Mouse (Mus musculus) kidney, embryonic 16.5 days (tissue): ENCODE results near the gene Zfp663. TPM values are rescaled to one million over a fixed set of nuclear protein-coding genes. Genes with fewer than 3 reads are reported as not detected.

ENCODE experiments used
- ATAC-seq: fragments of 200-750 bp; cut with Nextera tagmentation; 2 replicates; pipeline ENCODE4 v1.8.0; 2017; ENCODE audit warnings: moderate TSS enrichment; ENCODE audit not compliant: low FRiP score, low TSS enrichment
- H3K27ac ChIP-seq: fragments of 300-500 bp; sonication (generic); 2 replicates; pipeline ENCODE4 v1.5.1; 2014; ENCODE audit warnings: low read length
- H3K27me3 ChIP-seq: fragments of 300-500 bp; sonication (generic); 2 replicates; pipeline ENCODE4 v1.6.1; 2014; ENCODE audit warnings: low read length, control low read depth, mixed read lengths; ENCODE audit not compliant: insufficient read depth
- H3K36me3 ChIP-seq: fragments of 300-500 bp; sonication (generic); 2 replicates; pipeline ENCODE4 v1.6.1; 2014; ENCODE audit warnings: low read length, control low read depth, mixed read lengths; ENCODE audit not compliant: insufficient read depth
- H3K4me1 ChIP-seq: fragments of 300-500 bp; sonication (generic); 2 replicates; pipeline ENCODE4 v1.6.1; 2014; ENCODE audit warnings: low read length, control low read depth, mixed read lengths; ENCODE audit not compliant: insufficient read depth
- H3K4me2 ChIP-seq: fragments of 300-500 bp; sonication (generic); replicated peaks from 2 replicates; pipeline ENCODE4 v1.6.1; 2014; ENCODE audit warnings: low read depth, low read length
- H3K4me3 ChIP-seq: fragments of 300-500 bp; sonication (generic); 2 replicates; pipeline ENCODE4 v1.5.1; 2014; ENCODE audit warnings: mild to moderate bottlenecking, low read length
- H3K9ac ChIP-seq: fragments of 300-500 bp; sonication (generic); replicated peaks from 2 replicates; pipeline ENCODE4 v1.6.1; 2014; ENCODE audit warnings: low read length
- H3K9me3 ChIP-seq: fragments of 300-500 bp; sonication (generic); 2 replicates; pipeline ENCODE4 v1.6.1; 2016; ENCODE audit warnings: low read length, control low read depth
- WGBS: fragments of 180-500 bp; shearing (Covaris S2); extraction: QIAGEN DNeasy Blood & Tissue Kit; methylation state at CpG from one replicate; pipeline ENCODE4 v1.1.7; 2014; 5-methylcytosine and 5-hydroxymethylcytosine counted together
- polyA plus RNA-seq: library from polyadenylated mRNA; unstranded; fragments of >200 nt; fragmentation: Nextera tagmentation; extraction: Ambion mirVana; gene quantifications from 2 replicates; pipeline ENCODE4 v1.2.1, GENCODE M21; 2015

Gene Zfp663
- polyA plus RNA-seq, 1 experiment from 2014 or later = 1.1 TPM

GRCm38 (mm10) chr2:165316204-165316603 is 52.3 kb downstream of the Zfp663 start:
- peaks cover 28% of the 10 kb centered on the region for H3K36me3 ChIP-seq

DNA sequence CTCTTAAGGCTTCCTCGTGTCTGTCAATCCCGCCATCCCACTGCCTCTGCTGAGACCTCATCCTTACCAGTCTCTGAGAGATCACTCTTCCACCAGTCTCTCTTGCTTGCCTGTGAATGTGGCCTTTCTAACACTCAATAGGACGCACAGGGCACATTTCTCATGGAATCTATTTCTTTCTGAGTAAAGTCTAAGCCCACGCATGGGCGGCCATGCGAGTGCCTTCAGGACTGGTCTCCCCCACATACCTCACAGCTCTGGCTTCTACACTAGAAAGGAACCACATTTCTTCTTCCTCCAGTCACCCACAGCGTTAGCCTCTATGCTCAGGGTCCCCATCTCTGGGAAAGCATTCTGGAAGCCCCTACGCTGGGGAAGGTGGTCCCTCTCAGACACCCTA is 54.3 kb downstream of the Zfp663 start:
- 47% methylated on average over 8 of the region's 8 CpGs for WGBS
- Histone ChIP-seq H3K27ac (peak overlapping the region; percentile 84), H3K4me1 (peaks cover 68% of the 10 kb centered on the region)

More at GRCm38 (mm10) chr2:165316204-165316603, 52.3 kb downstream of the Zfp663 start:
- Histone ChIP-seq H3K4me2 (no peak overlapping the region), H3K4me1 (peaks cover 72% of the 10 kb centered on the region), H3K27me3 (no peaks in the 10 kb centered on the region), H3K27ac (peak overlapping the region; percentile 76), H3K4me3 (no peak overlapping the region), H3K9me3 (no peaks in the 10 kb centered on the region), H3K9ac (peak overlapping the region; percentile 48; the same call in 1 of the 2 replicates)
- ATAC-seq = no peak
- 48% methylated on average over 10 of the region's 10 CpGs for WGBS

DNA sequence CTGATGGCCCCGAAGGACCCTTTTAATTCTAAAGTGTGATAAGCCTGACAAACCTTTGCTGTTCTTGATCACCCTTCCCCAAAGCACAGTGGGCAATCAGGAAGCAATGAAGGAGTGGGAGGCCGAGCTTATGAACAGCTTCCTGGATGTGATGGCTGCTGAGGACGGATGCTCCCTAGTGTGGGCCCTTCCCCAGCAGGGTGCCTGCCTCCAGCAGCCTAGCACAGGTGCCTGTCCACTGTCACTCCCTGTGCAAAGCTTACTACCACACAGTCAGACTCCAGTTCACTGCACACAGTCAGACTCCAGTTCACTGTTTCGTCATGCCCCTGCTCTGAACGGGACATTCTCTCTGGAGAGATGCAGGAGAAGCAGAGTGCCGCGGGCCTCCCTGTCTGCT is 56.1 kb downstream of the Zfp663 start:
- Histone ChIP-seq H3K27ac (no peak overlapping the region), H3K4me3 (no peak overlapping the region), H3K4me1 (peaks cover 56% of the 10 kb centered on the region), H3K36me3 (peaks cover 47% of the 10 kb centered on the region), H3K4me2 (no peak overlapping the region), H3K9ac (no peak overlapping the region), H3K27me3 (no peaks in the 10 kb centered on the region), H3K9me3 (no peaks in the 10 kb centered on the region)
- 54% methylated on average over 7 of the region's 7 CpGs for WGBS
- no peak for ATAC-seq

More for the DNA sequence above, 54.3 kb downstream of the Zfp663 start:
- peak; percentile 39; the same call in 1 of the 2 replicates for ATAC-seq
- Histone ChIP-seq H3K4me3 (no peak overlapping the region), H3K4me2 (no peak overlapping the region), H3K9ac (0 out of 2 replicates have a peak overlapping the region, but pooled peaks have one; percentile 35), H3K27me3 (no peaks in the 10 kb centered on the region), H3K9me3 (no peaks in the 10 kb centered on the region), H3K36me3 (peaks cover 41% of the 10 kb centered on the region)

- no peaks in the 10 kb centered on the region for H3K9me3 ChIP-seq
- H3K27me3 ChIP-seq = no peaks in the 10 kb centered on the region
- no peak for ATAC-seq
- no peak overlapping the region for H3K4me2 ChIP-seq
- H3K4me1 ChIP-seq = peaks cover 48% of the 10 kb centered on the region
- H3K9ac ChIP-seq = no peak overlapping the region
- WGBS = 70% methylated on average over 12 of the region's 12 CpGs
- H3K4me3 ChIP-seq = no peak overlapping the region
- no peak overlapping the region for H3K27ac ChIP-seq
- H3K36me3 ChIP-seq = peaks cover 47% of the 10 kb centered on the region
These were observed 57.0 kb downstream of the Zfp663 start for GRCm38 (mm10) chr2:165311577-165311976.

GRCm38 (mm10) chr2:165310818-165311425 is 57.6 kb downstream of the Zfp663 start:
- Histone ChIP-seq H3K36me3 (peaks cover 44% of the 10 kb centered on the region), H3K9ac (no peak overlapping the region), H3K4me1 (peaks cover 41% of the 10 kb centered on the region), H3K27me3 (no peaks in the 10 kb centered on the region), H3K4me2 (no peak overlapping the region), H3K4me3 (no peak overlapping the region), H3K9me3 (no peaks in the 10 kb centered on the region), H3K27ac (no peak overlapping the region)
- 57% methylated on average over 13 of the region's 13 CpGs for WGBS
- no peak for ATAC-seq

GRCm38 (mm10) chr2:165307801-165308200 is 60.7 kb downstream of the Zfp663 start:
- H3K27ac ChIP-seq = peak overlapping the region; percentile 46; the same call in 1 of the 2 replicates
- H3K9ac ChIP-seq = no peak overlapping the region
- H3K27me3 ChIP-seq = no peaks in the 10 kb centered on the region
- no peak overlapping the region for H3K4me3 ChIP-seq
- H3K4me2 ChIP-seq = no peak overlapping the region
- H3K4me1 ChIP-seq = peaks cover 25% of the 10 kb centered on the region
- peak; percentile 84 for ATAC-seq
- no peaks in the 10 kb centered on the region for H3K9me3 ChIP-seq
- 64% methylated on average over 6 of the region's 6 CpGs for WGBS
- H3K36me3 ChIP-seq = peaks cover 46% of the 10 kb centered on the region

DNA sequence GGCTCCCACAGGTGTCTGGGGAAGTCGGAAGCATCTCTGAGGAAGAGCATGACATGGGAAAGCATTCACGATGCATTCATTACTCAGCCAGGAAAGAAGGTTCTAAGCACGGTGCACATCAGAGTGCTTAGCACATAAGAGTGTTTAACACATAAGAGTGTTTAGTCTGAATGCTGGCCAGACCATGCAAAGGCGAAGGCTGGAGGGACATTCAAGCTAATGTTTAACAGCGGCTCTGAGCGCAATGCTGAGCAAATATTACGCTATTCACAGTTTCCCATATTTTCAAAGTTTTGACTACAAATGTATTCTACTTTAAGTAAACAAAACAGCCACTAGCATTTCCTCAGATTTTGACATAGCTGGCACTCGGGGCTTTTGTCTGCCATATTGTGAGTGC is 63.1 kb downstream of the Zfp663 start:
- Histone ChIP-seq H3K4me2 (no peak overlapping the region), H3K27ac (no peak overlapping the region), H3K4me1 (peaks cover 16% of the 10 kb centered on the region), H3K4me3 (no peak overlapping the region), H3K9ac (no peak overlapping the region), H3K36me3 (peaks cover 46% of the 10 kb centered on the region), H3K9me3 (no peaks in the 10 kb centered on the region), H3K27me3 (no peaks in the 10 kb centered on the region)
- no peak for ATAC-seq
- WGBS = 78% methylated on average over 8 of the region's 8 CpGs

DNA sequence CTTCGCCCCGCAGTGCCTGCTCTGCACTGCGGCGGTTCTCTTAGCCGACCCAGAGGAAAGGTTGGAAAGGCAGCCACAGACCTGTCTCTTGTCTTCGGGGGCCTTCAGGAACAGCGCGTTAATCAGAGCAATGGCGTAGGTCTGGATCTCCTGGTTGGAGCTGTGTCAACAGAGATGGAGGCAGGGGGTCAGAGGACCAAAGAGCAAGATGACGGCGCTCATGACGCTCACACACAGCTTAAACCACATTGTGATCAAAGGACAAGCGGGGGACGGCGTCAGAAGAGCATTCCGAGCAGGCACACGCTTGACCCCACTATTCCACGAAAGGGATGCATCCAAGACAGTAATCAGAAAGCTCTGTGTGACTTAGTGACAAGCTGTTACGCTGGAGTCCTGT is 63.7 kb downstream of the Zfp663 start:
- Histone ChIP-seq H3K9me3 (no peaks in the 10 kb centered on the region), H3K4me2 (no peak overlapping the region), H3K4me1 (peaks cover 10% of the 10 kb centered on the region), H3K27me3 (no peaks in the 10 kb centered on the region), H3K36me3 (peaks cover 40% of the 10 kb centered on the region), H3K4me3 (no peak overlapping the region), H3K9ac (no peak overlapping the region), H3K27ac (no peak overlapping the region)
- 81% methylated on average over 19 of the region's 19 CpGs for WGBS
- ATAC-seq = no peak

DNA sequence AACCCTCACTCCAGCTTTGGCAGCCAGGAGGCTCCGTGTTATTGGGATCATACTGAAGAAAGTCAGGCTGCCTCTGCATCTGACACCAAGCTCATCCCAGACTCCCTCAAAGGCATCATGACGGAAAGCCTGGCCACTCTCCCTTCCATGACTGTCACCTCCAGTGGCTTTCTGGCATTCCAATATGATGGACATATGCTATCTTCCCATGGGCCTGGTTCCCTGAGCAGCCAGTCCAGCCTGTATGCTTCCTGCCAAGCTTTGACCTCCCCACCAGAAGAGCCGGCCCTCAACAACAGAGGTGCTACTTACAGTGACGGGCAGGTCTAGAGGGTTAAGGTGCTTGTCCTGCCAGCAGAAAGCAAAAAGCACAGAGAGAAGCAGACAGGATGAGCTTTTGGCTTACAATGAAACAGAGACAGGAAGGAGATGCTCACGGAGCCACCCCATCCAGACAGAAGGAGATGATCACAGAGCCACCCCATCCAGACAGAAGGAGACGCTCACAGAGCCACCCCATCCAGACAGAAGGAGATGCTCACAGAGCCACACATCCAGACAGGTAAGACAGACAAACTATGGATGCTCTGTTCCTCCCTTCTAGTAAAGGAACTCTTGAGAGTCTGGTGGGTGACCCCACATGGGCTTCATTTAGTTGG is 65.0 kb downstream of the Zfp663 start:
- Histone ChIP-seq H3K9me3 (no peaks in the 10 kb centered on the region), H3K4me1 (peaks cover 3% of the 10 kb centered on the region; the same call in 1 of the 2 replicates), H3K4me2 (no peak overlapping the region), H3K27ac (no peak overlapping the region), H3K9ac (no peak overlapping the region), H3K4me3 (no peak overlapping the region), H3K36me3 (peaks cover 34% of the 10 kb centered on the region), H3K27me3 (no peaks in the 10 kb centered on the region)
- 95% methylated on average over 6 of the region's 6 CpGs for WGBS
- ATAC-seq = no peak

DNA sequence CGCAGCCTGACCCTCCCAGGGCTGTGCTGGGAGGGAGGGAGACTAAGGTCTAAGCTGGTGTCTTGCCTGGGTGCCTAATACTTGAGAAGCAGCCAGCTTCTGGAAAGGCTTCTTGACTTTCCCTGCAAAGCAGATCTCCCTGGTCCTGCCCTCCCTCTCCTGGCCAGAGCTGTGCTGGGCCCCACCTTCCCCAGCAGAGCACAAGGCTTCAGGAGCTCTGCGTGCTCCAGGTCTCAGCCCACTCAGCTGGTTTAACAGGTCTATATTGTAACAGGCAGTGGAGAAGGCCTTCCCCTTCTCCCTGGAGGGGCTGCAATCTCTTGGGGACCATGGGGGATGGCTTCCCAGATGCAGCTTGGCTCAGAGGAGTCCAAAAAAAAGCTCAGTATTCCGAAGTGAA is 67.1 kb downstream of the Zfp663 start:
- Histone ChIP-seq H3K4me3 (no peak overlapping the region), H3K4me2 (no peak overlapping the region), H3K27me3 (no peaks in the 10 kb centered on the region), H3K27ac (no peak overlapping the region), H3K9ac (no peak overlapping the region), H3K36me3 (peaks cover 48% of the 10 kb centered on the region), H3K4me1 (peaks cover 3% of the 10 kb centered on the region; the same call in 1 of the 2 replicates), H3K9me3 (no peaks in the 10 kb centered on the region)
- ATAC-seq = peak; percentile 50; the same call in 1 of the 2 replicates
- WGBS = 74% methylated on average over 3 of the region's 3 CpGs
